Mouse (Mus musculus) lung, adult 2 months (tissue): ENCODE data around the gene Ppp1r12c.

Experiments used
- CTCF ChIP-seq: fragments of 200-500 bp; IDR thresholded peaks from 2 replicates; pipeline ENCODE4 v1.5.1; 2011; ENCODE audit warnings: mild to moderate bottlenecking, low read length, control low read depth; ENCODE audit not compliant: insufficient read depth
- POLR2A ChIP-seq: fragments of 200-500 bp; IDR thresholded peaks from 2 replicates; pipeline ENCODE4 v1.6.1; 2011; ENCODE audit warnings: low read depth, mild to moderate bottlenecking, control low read depth, low read length, borderline replicate concordance; ENCODE audit errors: extremely low read depth

DNA sequence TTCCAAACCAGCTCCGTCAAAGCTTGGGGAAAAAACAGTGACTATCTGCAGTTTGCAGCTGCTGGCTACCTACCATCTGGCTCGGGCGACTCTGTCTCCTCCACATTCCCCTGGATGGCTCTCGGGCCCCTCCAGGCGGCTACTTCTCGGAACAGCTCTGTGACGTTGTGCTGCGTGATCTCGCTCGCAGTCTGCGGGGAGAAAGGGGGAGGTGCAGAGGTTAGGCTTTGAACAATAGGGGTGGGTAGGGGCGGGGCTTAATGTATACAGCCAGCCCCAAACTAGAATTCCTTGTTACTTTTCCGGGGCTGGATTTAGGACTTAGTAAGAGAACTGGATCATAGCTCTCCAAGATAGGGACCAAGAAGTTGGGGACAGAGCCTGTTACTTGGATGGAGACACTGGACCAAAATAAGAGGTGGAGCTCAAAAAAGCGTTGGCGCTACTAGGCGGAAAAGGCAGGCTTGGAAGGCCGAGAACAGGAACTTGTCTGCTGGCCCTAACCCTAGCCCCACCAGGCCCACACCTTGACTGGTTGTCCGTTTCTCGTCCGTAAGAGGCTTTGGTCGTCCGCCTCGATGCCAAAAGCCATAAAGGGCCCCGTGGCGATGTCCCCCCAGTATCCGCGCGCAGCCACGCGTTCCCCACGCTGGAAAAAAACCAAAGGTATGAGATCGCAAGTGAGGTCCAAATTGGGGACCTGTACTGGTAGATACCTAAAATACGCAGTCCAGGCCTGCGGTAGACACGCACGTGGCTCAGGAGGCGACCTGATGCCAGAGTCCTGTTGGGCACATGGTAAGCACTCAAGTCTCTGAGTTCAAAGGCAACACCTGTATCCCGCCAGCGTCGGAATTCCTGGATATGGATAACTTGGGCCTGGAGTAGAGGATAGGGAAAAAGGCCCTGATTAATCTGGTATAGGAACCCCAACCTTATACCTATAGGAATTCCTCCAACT is 25.1 kb upstream of the Ppp1r12c start:
- TF ChIP-seq CTCF (peak; percentile 65), POLR2A (no peak)
